Mouse (Mus musculus) thymus, postnatal 0 days (tissue): ENCODE results near the gene Sp1. TPM values are rescaled to one million over a fixed set of nuclear protein-coding genes. Genes with fewer than 3 reads are reported as not detected.

Experiments
- DNase-seq: peaks from one replicate; pipeline ENCODE4 v3.0.0-alpha.2; 2015; ENCODE audit warnings: low spot score
- polyA plus RNA-seq: library from polyadenylated mRNA; unstranded; fragments of >200 nt; fragmentation: Nextera tagmentation; extraction: Ambion mirVana; gene quantifications from 2 replicates; pipeline ENCODE4 v1.2.1, GENCODE M21; 2015

Sp1 gene
- polyA plus RNA-seq, 1 experiment from 2014 or later, result 10.9 TPM

DNA sequence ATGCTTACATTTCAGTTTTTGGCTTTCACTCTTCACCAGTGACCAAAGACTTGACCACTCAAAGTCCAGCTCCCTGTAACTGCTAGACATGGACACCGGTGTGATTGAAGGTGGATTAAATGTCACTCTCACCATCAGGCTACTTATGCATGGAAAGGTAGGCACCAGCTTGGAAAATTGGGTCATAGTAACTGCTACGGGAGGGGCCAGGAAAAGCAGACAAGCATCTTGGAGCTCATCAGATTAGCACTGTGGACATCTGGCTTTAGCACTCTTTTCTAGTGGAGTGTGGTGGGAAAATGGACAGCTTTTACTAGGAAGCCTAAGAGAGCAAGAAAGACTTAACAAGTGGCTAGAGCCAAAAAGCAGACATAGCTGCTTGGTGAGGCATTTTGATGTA is 67.3 kb downstream of the Sp1 start:
- DNase-seq, result no peak

GRCm38 (mm10) chr15:102474520-102474919 is 68.6 kb downstream of the Sp1 start:
- no peak for DNase-seq

DNA sequence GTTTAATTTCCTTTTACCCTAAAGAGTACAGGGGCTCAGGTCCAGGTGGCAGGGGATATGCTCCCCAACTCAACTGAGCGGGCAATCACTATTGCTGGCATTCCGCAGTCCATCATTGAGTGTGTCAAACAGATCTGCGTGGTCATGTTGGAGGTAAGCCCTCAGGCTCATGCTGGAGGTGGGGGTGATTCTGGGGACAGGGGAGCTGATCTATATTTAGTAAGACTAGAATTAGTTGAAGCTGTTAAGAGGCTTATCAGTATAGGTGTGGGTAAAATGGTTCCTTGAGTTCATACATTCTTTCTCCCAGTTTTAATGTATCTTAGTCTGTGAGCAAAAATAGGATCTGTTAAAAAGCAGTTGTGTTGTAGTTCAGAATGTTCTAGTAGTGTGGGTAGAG is 77.2 kb downstream of the Sp1 start:
- DNase-seq, result no peak

DNA sequence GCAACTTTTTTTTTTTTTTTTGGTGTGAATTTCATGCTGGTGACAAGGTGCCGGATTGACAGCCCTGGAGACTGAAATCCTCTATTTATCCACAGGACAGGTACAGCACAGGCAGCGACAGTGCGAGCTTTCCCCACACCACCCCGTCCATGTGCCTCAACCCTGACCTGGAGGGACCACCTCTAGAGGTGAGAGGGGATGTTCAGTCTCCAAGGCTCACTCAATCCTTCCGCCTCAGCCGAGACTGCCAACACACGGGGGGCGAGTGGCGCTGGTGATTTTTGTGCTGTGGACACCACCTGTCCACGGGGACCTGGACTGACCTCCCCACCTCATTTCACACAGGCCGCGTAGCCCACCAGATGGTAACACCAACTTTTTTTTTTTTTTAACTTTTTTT is 79.9 kb downstream of the Sp1 start:
- DNase-seq, result no peak

Other genes with a start within 250 kb of the Sp1 start
- 48.8 and 64.9 TPM in 2 replicates for gene Zfp740, start 202.9 kb upstream of the Sp1 start, polyA plus RNA-seq
- gene Csad, start 201.4 kb upstream of the Sp1 start, polyA plus RNA-seq, result 32.2 and 33.7 TPM in 2 replicates
- 65.6 and 68.7 TPM in 2 replicates for gene Itgb7, start 174.2 kb upstream of the Sp1 start, polyA plus RNA-seq
- 6.0 and 7.4 TPM in 2 replicates for gene Rarg, start 148.6 kb upstream of the Sp1 start, polyA plus RNA-seq
- gene Gm9918, start 135.6 kb upstream of the Sp1 start, polyA plus RNA-seq, result 0.17 and 0.26 TPM in 2 replicates
- 53.5 and 55.1 TPM in 2 replicates for gene Mfsd5, start 126.7 kb upstream of the Sp1 start, polyA plus RNA-seq
- 17.7 and 18.0 TPM in 2 replicates for gene Espl1, start 109.9 kb upstream of the Sp1 start, polyA plus RNA-seq
- gene Pfdn5, start 80.0 kb upstream of the Sp1 start, polyA plus RNA-seq, result 446 and 454 TPM in 2 replicates
- 94.7 and 107 TPM in 2 replicates for gene Myg1, start 74.4 kb upstream of the Sp1 start, polyA plus RNA-seq
- 56.8 and 61.7 TPM in 2 replicates for gene Aaas, start 55.4 kb upstream of the Sp1 start, polyA plus RNA-seq
- gene Sp7, start 39.0 kb upstream of the Sp1 start, polyA plus RNA-seq, result 0.10 and 0.13 TPM in 2 replicates
- 1.8 and 2.1 TPM in 2 replicates for gene Amhr2, start 39.2 kb downstream of the Sp1 start, polyA plus RNA-seq
- gene Prr13, start 52.9 kb downstream of the Sp1 start, polyA plus RNA-seq, result 88.9 and 90.3 TPM in 2 replicates
- gene Pcbp2, start 64.4 kb downstream of the Sp1 start, polyA plus RNA-seq, result 263 and 265 TPM in 2 replicates
- 2.0 TPM in 1 of 2 replicates, not detected in the other for gene Gm10337, start 97.6 kb downstream of the Sp1 start, polyA plus RNA-seq
- gene Map3k12, start 110.9 kb downstream of the Sp1 start, polyA plus RNA-seq, result 4.1 and 4.2 TPM in 2 replicates
- gene Tarbp2, start 112.0 kb downstream of the Sp1 start, polyA plus RNA-seq, result 65.5 and 66.3 TPM in 2 replicates
- gene Npff, start 118.8 kb downstream of the Sp1 start, polyA plus RNA-seq, result 2.1 and 3.9 TPM in 2 replicates
- gene Gm28047, start 218.9 kb downstream of the Sp1 start, polyA plus RNA-seq, result not detected in 2 replicates
- 18.1 and 21.8 TPM in 2 replicates for gene Atf7, start 219.3 kb downstream of the Sp1 start, polyA plus RNA-seq